ENCODE assay signal across 11 mouse cellular contexts in the genomic region with DNA sequence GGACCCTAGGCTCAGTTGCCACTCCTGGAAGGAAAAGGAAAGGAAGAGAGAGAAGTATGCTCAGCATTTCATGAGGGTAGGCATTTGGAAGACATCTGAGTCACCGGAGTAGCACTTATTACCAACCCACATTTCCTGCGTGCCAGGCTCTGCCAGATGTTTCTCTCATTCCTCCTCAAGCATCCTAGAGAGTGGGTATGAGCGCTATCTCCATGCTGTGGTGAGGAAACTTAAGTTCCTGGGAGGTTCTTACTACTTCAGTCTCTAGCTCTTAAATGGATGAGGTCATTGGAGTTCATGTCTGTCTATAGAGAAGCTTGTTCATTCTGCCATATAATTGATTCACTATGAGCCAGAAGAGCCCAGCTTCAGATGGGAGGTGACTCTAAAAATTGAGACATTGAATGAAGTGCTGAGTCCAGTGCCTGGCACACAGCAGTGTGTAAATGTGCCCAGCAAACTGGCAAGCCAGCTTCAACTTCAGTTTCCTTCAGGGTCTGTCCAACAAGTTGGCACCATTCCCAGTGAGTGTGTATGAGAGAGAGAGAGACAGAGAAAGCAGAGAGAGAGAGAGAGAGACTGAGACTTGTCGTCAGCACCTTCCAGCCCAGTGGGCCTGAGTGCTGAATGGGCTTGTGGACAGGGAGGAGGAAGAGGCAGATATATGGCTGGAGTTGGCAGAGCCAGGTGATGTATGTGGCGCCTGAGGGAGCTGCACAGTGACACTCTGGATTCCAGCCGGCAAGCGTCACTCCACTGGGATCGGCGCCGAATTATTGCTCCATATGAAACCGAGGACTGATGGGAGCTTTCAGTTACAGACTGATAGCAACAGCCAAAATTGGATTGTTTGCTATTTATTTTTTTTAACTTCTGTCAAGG. TPM values are rescaled to one million over a fixed set of nuclear protein-coding genes. Genes with fewer than 3 reads are reported as not detected.
A peak's percentile ranks its signal among the peaks of the same experiment; 100 is the strongest.
DNase-seq lines count a peak whose midpoint lies in the region; ATAC-seq and TF ChIP-seq lines count a peak whose summit lies in the region.
"Had no signal": no experiment of that assay in that cellular context is flagged by ENCODE, and none has a peak within 500 bp of the region (broad histone marks: within the 10 kb centered on the region; RNA-seq: fewer than 3 reads in every experiment).

No protein-coding gene starts in this region.

- 0 out of 2 replicates have a peak, but pooled peaks have one; percentile 19 for ATAC-seq in embryonic facial prominence, embryonic 15.5 days (ENCODE audit: insufficient number of reproducible peaks, low FRiP score, low TSS enrichment, low read depth)
- no peak for ATAC-seq in kidney, embryonic 15.5 days (replicated peaks; ENCODE audit: low FRiP score)
- ATAC-seq in lung, embryonic 14.5 days (ENCODE audit: insufficient read depth), result 0 out of 2 replicates have a peak, but pooled peaks have one; percentile 31
- ATAC-seq in inflammation-experienced regulatory T-cells, adult 6 months, result no peak

- H3K27ac ChIP-seq in embryonic facial prominence, embryonic 15.5 days (replicated peaks), result no peak overlapping the region
- H3K27ac ChIP-seq in embryonic facial prominence, embryonic 10.5 days (replicated peaks), result no peak overlapping the region
- no peak overlapping the region for H3K27ac ChIP-seq in kidney, embryonic 15.5 days
- H3K27ac ChIP-seq in lung, embryonic 14.5 days (ENCODE audit: low read depth), result no peak overlapping the region
- H3K27ac ChIP-seq: embryonic facial prominence, embryonic 13.5 days; limb, embryonic 15.5 days had no signal

- H3K9ac ChIP-seq in embryonic facial prominence, embryonic 15.5 days, result no peak overlapping the region
- H3K9ac ChIP-seq in kidney, embryonic 15.5 days, result no peak overlapping the region
- H3K9ac ChIP-seq in lung, embryonic 14.5 days, result no peak overlapping the region
- H3K9ac ChIP-seq: embryonic facial prominence, embryonic 13.5 days; limb, embryonic 15.5 days had no signal

- H3K4me1 ChIP-seq in embryonic facial prominence, embryonic 15.5 days, result no peaks in the 10 kb centered on the region
- no peaks in the 10 kb centered on the region for H3K4me1 ChIP-seq in embryonic facial prominence, embryonic 10.5 days
- H3K4me1 ChIP-seq in kidney, embryonic 15.5 days, result no peaks in the 10 kb centered on the region
- H3K4me1 ChIP-seq in lung, embryonic 14.5 days (ENCODE audit: insufficient read depth), result no peaks in the 10 kb centered on the region
- H3K4me1 ChIP-seq: embryonic facial prominence, embryonic 13.5 days; limb, embryonic 15.5 days had no signal

- DNase-seq in embryonic facial prominence, embryonic 10.5 days (ENCODE audit: low spot score), result no peak
- peak; percentile 11 for DNase-seq in kidney, postnatal 10 days
- peak; percentile 62 for DNase-seq in Muller cell, postnatal 12 days (ENCODE audit: inconsistent ontology term)
- DNase-seq in lung, embryonic 14.5 days, result peak; percentile 65
- no peak for DNase-seq in spleen, postnatal 10 days (ENCODE audit: low spot score in 2 of 2)
- DNase-seq: thymus, postnatal 14 days had no signal

- H3K4me2 ChIP-seq in embryonic facial prominence, embryonic 15.5 days (replicated peaks), result no peak overlapping the region
- no peak overlapping the region for H3K4me2 ChIP-seq in kidney, embryonic 15.5 days
- no peak overlapping the region for H3K4me2 ChIP-seq in lung, embryonic 14.5 days
- H3K4me2 ChIP-seq: embryonic facial prominence, embryonic 13.5 days; limb, embryonic 15.5 days had no signal

- no peaks in the 10 kb centered on the region for H3K36me3 ChIP-seq in embryonic facial prominence, embryonic 15.5 days
- peaks cover 22% of the 10 kb centered on the region; the same call in 1 of the 2 replicates for H3K36me3 ChIP-seq in embryonic facial prominence, embryonic 10.5 days (replicated peaks)
- peaks cover 2% of the 10 kb centered on the region; the same call in 1 of the 2 replicates for H3K36me3 ChIP-seq in kidney, embryonic 15.5 days
- no peaks in the 10 kb centered on the region for H3K36me3 ChIP-seq in lung, embryonic 14.5 days (ENCODE audit: insufficient read depth)

- WGBS in embryonic facial prominence, embryonic 15.5 days, result 84% methylated on average over 11 of the region's 11 CpGs
- WGBS in embryonic facial prominence, embryonic 10.5 days, result 94% methylated on average over 11 of the region's 11 CpGs
- 87% methylated on average over 11 of the region's 11 CpGs for WGBS in kidney, embryonic 15.5 days
- 78% methylated on average over 11 of the region's 11 CpGs for WGBS in lung, embryonic 14.5 days

- no peak overlapping the region for H3K4me3 ChIP-seq in embryonic facial prominence, embryonic 15.5 days (replicated peaks)
- no peak overlapping the region for H3K4me3 ChIP-seq in embryonic facial prominence, embryonic 10.5 days
- H3K4me3 ChIP-seq in kidney, embryonic 15.5 days (replicated peaks), result no peak overlapping the region
- H3K4me3 ChIP-seq in lung, embryonic 14.5 days (ENCODE audit: low read depth, low read length), result no peak overlapping the region
- H3K4me3 ChIP-seq: embryonic facial prominence, embryonic 13.5 days; limb, embryonic 15.5 days had no signal

- no peak for TF ChIP-seq CTCF in lung, embryonic 14.5 days (IDR thresholded peaks at IDR 0.05; ENCODE audit: low read depth)

- no peaks in the 10 kb centered on the region for H3K9me3 ChIP-seq in embryonic facial prominence, embryonic 15.5 days (replicated peaks)
- no peaks in the 10 kb centered on the region for H3K9me3 ChIP-seq in embryonic facial prominence, embryonic 10.5 days
- no peaks in the 10 kb centered on the region for H3K9me3 ChIP-seq in kidney, embryonic 15.5 days (replicated peaks)
- no peaks in the 10 kb centered on the region for H3K9me3 ChIP-seq in lung, embryonic 14.5 days (ENCODE audit: low read depth, low read length)
- H3K9me3 ChIP-seq: embryonic facial prominence, embryonic 13.5 days; limb, embryonic 15.5 days had no signal

- H3K27me3 ChIP-seq in embryonic facial prominence, embryonic 15.5 days, result no peaks in the 10 kb centered on the region
- no peaks in the 10 kb centered on the region for H3K27me3 ChIP-seq in embryonic facial prominence, embryonic 10.5 days (replicated peaks; ENCODE audit: low read depth, poor library complexity, severe bottlenecking)
- H3K27me3 ChIP-seq in kidney, embryonic 15.5 days, result no peaks in the 10 kb centered on the region
- no peaks in the 10 kb centered on the region for H3K27me3 ChIP-seq in lung, embryonic 14.5 days (ENCODE audit: insufficient read depth, low read length)
- H3K27me3 ChIP-seq: embryonic facial prominence, embryonic 13.5 days; limb, embryonic 15.5 days had no signal

RNA-seq across cellular contexts. Expression of gene Phox2a, which starts 56.0 kb away (rescaled TPM):
- polyA plus RNA-seq in embryonic facial prominence, embryonic 15.5 days (2015; fragmentation: Nextera tagmentation; extraction: Ambion mirVana), result 0.34 and 0.45 TPM in 2 replicates
- 0.26 and 1.2 TPM in 2 replicates for polyA plus RNA-seq in embryonic facial prominence, embryonic 10.5 days (2016; fragmentation: Nextera tagmentation; extraction: Ambion mirVana)
- polyA plus RNA-seq in kidney, embryonic 15.5 days (2015; fragmentation: Nextera tagmentation; extraction: Ambion mirVana), result 0.72 and 1.9 TPM in 2 replicates
- 0.34 and 0.67 TPM in 2 replicates for polyA plus RNA-seq in lung, embryonic 14.5 days (2014; fragmentation: Nextera tagmentation; extraction: Ambion mirVana)
- polyA plus RNA-seq in inflammation-experienced regulatory T-cells, adult 6 months (2017; shearing (Covaris generic)), result not detected
- polyA plus RNA-seq: embryonic facial prominence, embryonic 13.5 days had no signal

Comparison
In these comparisons a context has a peak if more than half of its experiments do, and no peak if none do; other contexts are left out.
1. ATAC-seq: peak in embryonic facial prominence, embryonic 15.5 days (single experiment) and lung, embryonic 14.5 days (single experiment); none in kidney, embryonic 15.5 days (single experiment) and inflammation-experienced regulatory T-cells, adult 6 months (single experiment).
2. DNase-seq: peak in kidney, postnatal 10 days (single experiment), Muller cell, postnatal 12 days (single experiment) and lung, embryonic 14.5 days (single experiment); none in embryonic facial prominence, embryonic 10.5 days (single experiment) and spleen, postnatal 10 days (0 of 2).